Mouse (Mus musculus) mesoderm, embryonic 11.5 days (tissue): ENCODE measurements around the gene Smcr8.
A peak's percentile ranks its signal among the peaks of the same experiment; 100 is the strongest.
"Not testable (repeated sequence)": the region's sequence is repeated elsewhere in the genome, so short reads cannot be mapped to it uniquely, and the experiment has no call there.

Experiments
- DNase-seq: peaks from one replicate; pipeline ENCODE4 v3.0.0-alpha.2; 2012; ENCODE audit warnings: low read depth, low spot score

Smcr8 gene

GRCm38 (mm10) chr11:60784179-60784922 lies 7.0 kb downstream of the Smcr8 start:
- DNase-seq = no peak

GRCm38 (mm10) chr11:60787595-60787994 lies 10.3 kb downstream of the Smcr8 start:
- DNase-seq = no peak

- no peak for DNase-seq
Observed at GRCm38 (mm10) chr11:60790472-60790871, 13.1 kb downstream of the Smcr8 start.

DNA sequence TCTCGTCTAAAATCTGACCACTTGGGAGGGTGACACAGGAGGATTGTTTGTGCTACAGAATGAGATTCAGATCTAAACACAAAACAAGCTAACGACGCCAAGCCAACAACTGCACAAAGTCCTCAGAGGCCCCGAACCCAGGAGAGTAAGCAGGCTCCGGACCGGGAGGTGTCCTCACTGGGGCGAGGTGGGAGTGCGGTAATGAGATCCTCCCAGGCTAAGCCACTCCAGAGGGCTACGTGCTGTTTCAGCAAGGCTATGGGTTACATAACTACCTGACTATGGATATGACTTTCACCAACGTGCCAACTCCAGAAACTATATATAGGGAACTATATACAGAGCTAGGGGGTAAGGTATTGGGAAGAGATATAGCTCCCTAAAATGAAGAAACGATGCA lies 19.0 kb downstream of the Smcr8 start:
- DNase-seq = no peak

DNA sequence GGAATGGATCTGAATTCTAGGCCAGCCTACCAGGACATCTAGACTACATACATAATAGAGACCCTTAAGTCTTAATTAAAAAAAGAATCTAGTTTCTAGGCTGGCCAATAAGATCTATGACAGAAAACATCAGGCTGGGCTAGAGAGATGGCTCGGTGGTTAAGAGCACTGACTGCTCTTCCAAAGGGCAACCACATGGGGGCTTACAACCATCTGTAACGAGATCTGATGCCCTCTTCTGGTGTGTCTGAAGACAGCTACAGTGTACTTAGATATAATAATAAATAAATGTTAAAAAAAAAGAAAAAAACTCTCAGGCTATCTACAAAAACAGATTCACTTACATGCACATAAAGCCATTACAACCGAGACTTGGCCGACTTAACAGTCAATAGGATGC lies 22.7 kb downstream of the Smcr8 start:
- no peak for DNase-seq

DNA sequence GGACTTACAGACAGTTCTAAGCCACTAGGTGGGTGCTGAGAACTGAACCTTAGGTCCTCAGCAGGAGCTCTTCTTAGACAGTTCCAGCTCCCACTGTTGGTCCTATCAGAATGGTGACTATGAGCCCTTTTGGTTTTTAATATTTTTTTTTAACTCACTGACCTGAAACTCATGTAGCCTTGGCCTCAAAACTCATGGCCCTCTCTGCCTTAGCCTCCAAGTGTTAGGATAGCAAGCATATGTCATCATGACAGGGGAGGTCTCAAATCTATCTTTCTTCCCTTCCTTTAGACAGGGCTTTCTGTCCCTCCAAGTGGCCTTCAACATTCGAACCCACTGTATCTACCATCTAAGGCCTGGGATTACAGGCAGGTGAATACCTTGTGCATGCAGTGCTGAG lies 23.6 kb downstream of the Smcr8 start:
- no peak for DNase-seq

- no peak for DNase-seq
Observed at GRCm38 (mm10) chr11:60808286-60809070, 31.2 kb downstream of the Smcr8 start.

- DNase-seq = no peak
Observed at GRCm38 (mm10) chr11:60809546-60809945, 32.2 kb downstream of the Smcr8 start.

DNA sequence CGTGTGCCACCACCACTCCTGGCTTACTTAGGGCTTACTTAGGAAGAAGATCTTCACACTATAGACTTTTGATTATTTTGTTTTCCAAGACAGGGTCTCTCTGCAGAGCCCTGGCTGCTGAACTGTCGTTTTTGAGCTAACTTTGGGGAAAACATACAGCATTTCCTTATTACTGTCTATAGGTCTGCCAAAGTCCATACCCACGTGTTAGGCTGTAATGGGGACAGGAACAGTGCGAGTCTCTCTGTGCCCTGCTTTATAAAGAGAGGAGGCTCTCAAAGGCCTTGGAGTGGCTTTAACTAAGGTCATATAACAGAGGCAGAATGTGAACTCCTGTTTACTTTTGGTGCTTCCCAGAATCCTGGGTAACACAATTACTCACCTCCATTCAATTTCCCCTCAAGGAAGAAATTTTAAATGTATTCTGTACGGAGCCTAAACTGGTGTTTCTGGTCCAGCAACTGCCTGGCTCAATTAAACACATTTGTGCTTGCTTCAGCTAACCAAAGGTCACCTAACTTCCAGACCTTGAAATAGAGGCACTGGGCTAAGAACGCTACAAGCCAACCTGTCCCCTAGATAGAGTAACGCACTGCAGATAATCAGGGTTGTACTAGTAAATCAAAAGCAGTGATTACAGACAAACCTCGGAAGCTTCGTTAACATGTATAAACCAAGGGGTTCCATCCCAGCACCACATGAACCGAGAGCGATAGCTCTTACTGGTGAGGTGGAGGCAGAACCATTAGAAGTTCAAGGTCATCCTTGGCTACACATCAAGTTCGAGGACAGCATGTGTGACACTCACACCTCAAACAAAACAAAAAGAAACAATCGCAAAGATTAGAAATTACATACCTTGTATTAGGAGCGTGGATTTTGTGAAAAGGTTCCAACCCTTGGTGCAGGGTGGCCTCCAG lies 33.0 kb downstream of the Smcr8 start:
- DNase-seq = no peak

DNA sequence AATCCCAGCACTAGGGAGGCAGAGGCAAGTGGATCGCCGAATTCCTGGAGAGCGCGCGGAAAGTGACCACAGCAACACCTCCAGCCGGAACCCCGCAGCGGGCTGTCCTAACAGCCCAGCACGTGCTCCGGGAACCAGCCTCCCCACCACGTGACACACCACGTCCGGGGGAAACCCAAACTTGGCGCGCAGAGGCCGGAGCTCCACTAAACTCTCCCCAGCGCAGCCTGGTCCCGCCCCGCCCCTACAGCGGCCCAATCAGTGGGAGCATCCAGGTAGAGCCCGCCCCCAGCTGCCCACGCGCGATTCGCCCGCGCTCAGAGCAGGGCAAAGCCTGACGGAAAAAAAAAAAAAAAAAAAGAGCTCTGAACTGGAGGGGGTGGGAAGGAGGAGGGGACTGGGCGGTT lies 33.7 kb downstream of the Smcr8 start:
- DNase-seq = peak; percentile 94

DNA sequence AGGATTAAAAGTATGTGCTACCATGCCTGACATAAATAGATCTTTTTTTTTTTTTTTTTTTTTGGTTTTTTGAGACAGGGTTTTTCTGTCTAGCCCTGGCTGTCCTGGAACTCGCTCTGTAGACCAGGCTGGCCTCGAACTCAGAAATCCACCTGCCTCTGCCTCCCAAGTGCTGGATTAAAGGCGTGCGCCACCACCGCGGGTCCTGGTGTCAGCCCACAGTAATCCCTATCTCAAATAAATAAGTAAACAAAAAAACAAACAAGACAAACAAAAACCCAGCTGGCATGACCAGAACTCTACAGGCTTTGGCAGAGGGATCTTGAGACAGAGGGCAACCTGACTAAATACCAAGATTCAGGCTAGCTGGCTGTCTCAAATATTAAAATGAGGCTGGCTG lies 34.3 kb downstream of the Smcr8 start, which contains the start of gene Shmt1:
TSS of gene Shmt1 (minus strand) at position 101 of the 400 bp plus-strand sequence.
- DNase-seq = not testable (repeated sequence)

- DNase-seq = no peak
Observed at GRCm38 (mm10) chr11:60816398-60816797, 39.1 kb downstream of the Smcr8 start.

DNA sequence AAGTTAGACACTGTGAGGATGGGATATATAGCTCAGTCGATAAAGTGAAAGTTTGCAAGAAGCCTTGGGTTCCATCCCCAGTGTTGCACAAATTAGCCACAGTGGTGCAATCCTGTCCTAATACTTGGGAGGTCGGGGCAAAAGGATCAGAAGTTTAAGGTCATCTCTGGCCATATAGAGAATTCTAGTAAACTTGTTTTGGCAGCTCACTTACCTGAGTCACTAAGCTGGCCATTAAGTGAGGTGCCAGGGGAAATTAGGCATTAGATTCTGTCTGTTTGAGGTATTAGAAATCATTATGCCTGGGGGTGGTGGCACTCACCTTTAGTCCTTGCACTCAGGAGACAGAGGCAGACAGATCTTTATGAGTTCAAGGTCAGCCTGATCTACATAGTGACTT lies 46.4 kb downstream of the Smcr8 start:
- DNase-seq = no peak

- DNase-seq = no peak
Observed at GRCm38 (mm10) chr11:60825191-60825590, 47.9 kb downstream of the Smcr8 start.

DNA sequence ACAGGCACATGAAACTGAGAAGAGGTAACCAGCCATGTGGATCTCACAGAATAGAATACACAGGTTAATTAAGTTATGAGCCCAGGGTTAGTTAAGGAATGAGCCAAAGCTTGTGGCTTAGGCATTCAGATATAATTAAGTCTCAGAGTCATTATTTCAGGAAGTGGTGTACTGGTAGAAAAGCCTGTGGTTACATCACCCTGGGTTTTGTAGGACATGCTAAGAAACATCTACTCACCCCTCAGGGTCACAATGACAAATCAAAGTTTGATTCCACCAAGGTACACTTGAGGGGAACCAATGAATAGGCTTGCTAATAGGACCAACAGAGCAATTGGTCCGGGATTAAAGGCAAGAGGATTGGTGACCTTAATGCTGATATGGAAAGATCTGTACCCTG lies 49.4 kb downstream of the Smcr8 start:
- DNase-seq = no peak

DNA sequence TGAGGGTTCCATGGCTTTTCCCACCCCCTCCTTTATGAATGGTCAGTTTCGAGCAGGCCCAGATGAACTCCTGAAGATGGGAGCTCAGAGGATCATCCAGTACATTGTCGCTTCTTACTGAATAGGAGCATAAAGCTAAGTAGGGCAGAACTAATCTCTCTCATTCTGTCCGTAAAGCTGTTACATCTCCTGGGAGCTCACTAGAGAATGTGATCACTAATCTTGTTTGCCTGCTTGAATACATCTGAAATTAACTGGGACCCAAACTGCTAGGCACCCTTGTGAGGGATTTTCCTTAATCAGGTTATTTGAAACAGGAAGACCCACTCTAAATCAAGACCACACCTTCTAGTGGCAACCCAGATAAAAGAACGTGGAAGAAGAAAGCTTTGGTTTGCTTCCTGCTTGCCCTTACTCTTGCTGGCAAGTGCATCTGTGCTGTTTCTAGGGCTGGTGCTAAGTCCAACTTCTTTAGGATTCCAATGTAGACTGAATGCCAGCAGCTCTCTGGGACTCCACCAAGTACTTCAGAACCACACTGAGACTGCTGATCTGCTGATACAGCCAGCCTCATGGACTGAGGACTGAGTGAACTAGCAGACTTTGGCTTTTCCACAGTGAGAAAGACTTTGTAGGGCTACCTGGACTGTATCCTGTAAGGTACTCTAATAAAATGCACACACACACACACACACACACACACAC lies 50.1 kb downstream of the Smcr8 start:
- no peak for DNase-seq

DNA sequence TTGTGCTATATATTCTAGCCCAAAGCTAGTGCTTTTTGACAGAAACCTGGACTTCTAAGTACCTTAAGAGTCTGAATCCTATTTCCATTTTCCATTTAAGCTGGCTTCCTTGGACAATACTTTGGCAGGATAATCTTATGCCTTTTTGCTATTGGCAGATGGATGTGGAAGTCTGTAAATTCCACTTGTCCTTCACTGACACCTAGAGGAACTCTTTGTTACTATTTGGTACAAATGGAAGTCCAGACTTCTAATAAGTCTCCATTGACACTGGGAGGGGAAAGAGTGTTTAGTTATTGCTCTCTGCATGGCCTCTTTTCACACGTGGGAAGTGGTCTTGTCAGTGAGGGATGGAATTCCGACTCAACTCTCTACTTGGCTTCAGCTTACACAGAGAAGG lies 51.6 kb downstream of the Smcr8 start:
- no peak for DNase-seq

DNA sequence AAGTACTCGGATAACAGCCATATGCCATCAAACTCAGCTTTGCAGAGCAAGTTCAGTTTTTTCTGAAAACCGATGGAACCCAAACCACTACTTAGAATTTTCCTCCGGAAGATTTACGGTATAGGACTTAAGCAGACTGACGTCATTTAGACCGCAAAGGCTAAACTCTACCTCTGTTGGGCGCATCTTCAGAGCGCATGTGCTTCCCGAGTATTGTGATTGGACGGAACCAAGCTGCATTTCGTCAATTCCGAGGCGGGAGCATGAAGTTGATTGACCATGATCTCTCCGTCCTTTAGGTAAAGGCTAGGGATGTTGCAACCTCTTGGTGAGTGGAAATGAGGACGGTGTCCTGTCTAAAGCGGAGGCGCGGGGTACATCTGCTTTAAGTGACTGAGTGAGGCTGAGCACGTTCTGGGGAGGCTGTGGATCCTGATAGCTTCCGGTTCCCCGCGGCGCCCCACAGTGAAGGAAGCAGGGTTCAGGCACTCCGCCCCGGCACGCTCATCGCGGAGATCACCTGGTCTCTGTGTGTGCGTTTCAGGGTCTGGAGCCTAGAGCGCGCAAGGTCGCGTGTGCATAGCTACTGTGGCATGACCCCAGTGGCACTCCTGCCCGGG lies 53.2 kb downstream of the Smcr8 start, which contains the start of gene Dhrs7b:
TSS of gene Dhrs7b (plus strand) at position 199 of the 620 bp plus-strand sequence.
- DNase-seq = peak; percentile 94

GRCm38 (mm10) chr11:60836897-60837296 lies 59.6 kb downstream of the Smcr8 start:
- no peak for DNase-seq
